Mouse (Mus musculus): ENCODE results near the gene Pak1ip1. TPM values are rescaled to one million over a fixed set of nuclear protein-coding genes. Genes with fewer than 3 reads are reported as not detected.

The Pak1ip1 gene
- polyA plus RNA-seq (2015; fragmentation: Nextera tagmentation; extraction: Ambion mirVana): 52.0 and 53.4 TPM in 2 replicates

DNA sequence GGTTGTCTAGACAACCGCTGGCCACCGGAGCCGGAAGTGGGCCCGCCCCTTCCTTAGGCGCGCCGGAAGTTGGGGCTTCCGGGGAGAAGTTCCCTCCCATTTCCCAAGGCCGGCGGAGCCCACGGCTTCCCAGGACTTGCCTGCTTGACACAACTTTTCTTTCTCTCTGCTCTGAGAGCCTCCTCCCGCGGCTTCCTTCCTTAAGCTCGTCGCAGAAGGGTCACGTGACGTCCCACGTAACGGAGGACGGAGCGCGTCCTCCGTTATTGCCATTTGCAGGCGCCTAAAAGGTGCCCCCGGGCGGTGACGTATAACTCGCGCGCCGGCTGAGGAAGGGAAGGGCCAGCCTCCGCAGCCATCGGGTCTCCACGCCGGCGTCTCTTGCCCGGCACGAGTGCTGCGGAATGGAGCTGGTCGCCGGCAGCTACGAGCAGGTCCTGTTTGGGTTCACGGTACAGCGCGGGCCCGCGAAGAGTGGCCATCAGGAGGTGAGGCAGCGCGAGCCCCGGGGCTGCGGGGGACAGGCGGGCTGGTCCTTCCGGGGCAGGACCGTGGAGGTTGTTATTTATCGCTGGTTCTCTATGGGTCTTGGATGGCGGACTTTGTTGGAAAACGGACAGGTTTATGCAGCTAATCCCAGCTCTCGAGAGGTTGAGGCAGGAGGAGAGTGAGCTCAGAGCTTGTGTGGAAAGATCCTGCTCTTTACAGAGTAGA lies at the start of gene Pak1ip1:
Pak1ip1 (plus strand) TSS at position 98 of the 714 bp plus-strand sequence.
- Histone ChIP-seq H3K9ac (ENCODE audit: low read length) (peak within 1 kb of the TSS; percentile 94), H3K36me3 (ENCODE audit: control insufficient read depth, insufficient read depth) (peaks cover 11% of the 10 kb centered on the region), H3K27ac (ENCODE audit: low read length) (peak within 1 kb of the TSS; percentile 95), H3K4me1 (ENCODE audit: control insufficient read depth, insufficient read depth, low read length) (peaks cover 11% of the 10 kb centered on the region), H3K27me3 (ENCODE audit: control insufficient read depth, insufficient read depth, low read length) (no peaks in the 10 kb centered on the region), H3K4me3 (ENCODE audit: low read length) (peak within 1 kb of the TSS; percentile 100), H3K9me3 (replicated peaks; ENCODE audit: control insufficient read depth, low read length) (no peaks in the 10 kb centered on the region), H3K4me2 (ENCODE audit: low read depth, low read length) (peak within 1 kb of the TSS; percentile 80)
- ATAC-seq (replicated peaks; ENCODE audit: extremely low read depth, insufficient read depth, low FRiP score): peak; percentile 95
- under 1% methylated on average over 58 of the region's 58 CpGs for WGBS

DNA sequence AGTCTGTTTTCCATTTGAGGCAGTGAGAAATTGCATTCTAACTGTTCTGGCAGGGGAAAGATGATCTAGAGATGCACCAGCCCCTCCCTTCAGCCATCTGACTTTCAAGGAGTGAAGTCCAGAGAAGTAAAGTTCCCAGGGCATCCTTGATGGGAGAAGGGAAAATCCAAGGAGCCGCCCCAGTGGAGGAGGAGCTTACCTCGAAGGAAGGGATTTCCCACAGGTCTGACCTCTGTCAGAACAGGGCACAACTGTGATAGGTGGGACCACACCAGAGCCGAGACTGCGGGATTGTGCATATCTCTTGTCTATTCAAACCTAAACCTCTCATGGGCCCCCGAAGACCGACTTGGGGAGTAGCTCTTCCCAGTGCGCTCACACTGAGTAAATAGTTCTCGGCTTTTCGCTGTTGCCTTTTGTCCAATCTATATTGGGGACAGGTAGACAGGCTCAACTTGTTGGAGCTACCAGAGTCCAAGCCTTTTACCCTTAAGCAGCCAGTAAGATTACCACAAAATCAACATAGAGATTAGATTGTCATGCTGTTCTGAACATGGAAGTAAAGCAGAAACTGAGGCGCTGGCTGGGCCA lies 49.3 kb upstream of the Pak1ip1 start:
- H3K27me3 ChIP-seq (ENCODE audit: control insufficient read depth, insufficient read depth, low read length): no peaks in the 10 kb centered on the region
- 72% methylated on average over 10 of the region's 10 CpGs for WGBS
- H3K9me3 ChIP-seq (replicated peaks; ENCODE audit: control insufficient read depth, low read length): no peaks in the 10 kb centered on the region
- H3K27ac ChIP-seq (ENCODE audit: low read length): no peak overlapping the region
- no peaks in the 10 kb centered on the region for H3K36me3 ChIP-seq (ENCODE audit: control insufficient read depth, insufficient read depth)
- ATAC-seq (replicated peaks; ENCODE audit: extremely low read depth, insufficient read depth, low FRiP score): no peak
- H3K4me1 ChIP-seq (ENCODE audit: control insufficient read depth, insufficient read depth, low read length): peaks cover 17% of the 10 kb centered on the region
- no peak overlapping the region for H3K4me2 ChIP-seq (ENCODE audit: low read depth, low read length)
- no peak overlapping the region for H3K4me3 ChIP-seq (ENCODE audit: low read length)
- H3K9ac ChIP-seq (ENCODE audit: low read length): no peak overlapping the region

DNA sequence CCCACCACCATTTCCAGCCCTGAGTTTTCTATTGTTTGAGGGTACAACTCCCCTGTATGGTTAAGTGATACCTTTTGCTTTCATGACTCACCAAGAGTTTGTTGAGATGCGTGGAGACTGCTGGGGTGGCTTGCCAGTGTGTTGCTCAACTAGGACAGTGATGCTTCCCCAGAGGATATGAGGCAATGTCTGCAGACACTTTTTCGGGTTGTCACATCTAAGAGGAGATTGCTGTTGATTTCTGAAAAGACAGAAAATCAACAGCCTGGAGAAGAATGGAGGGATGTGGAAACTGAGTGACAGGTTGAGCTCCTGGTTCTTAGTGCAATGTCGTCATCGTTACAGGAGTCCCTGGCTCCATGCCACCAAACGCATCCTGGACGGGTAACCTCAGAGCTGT lies 47.6 kb upstream of the Pak1ip1 start:
- no peaks in the 10 kb centered on the region for H3K36me3 ChIP-seq (ENCODE audit: control insufficient read depth, insufficient read depth)

DNA sequence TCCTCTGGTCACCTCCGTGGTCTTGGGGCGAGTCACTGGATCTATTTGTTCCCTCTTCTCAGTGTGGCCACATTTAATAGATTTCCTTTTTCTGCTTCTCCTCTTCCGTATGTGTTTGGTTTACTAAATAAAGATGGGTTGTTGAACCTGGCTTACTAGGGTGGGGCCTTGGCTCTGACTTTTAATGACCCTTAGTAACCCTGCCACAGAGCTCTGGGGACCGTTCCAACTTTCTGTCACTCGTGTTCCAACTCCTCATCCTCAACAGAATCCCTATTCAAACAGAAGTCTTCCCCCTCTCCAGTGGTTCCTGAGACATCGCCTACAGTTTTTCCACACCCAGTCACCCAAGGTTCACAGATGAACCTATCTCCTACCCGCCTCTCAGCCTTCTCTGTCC lies 45.0 kb upstream of the Pak1ip1 start:
- no peak overlapping the region for H3K4me3 ChIP-seq (ENCODE audit: low read length)
- no peak; the same call in 1 of the 2 replicates for ATAC-seq (replicated peaks; ENCODE audit: extremely low read depth, insufficient read depth, low FRiP score)
- no peak overlapping the region for H3K27ac ChIP-seq (ENCODE audit: low read length)
- no peaks in the 10 kb centered on the region for H3K27me3 ChIP-seq (ENCODE audit: control insufficient read depth, insufficient read depth, low read length)
- H3K9ac ChIP-seq (ENCODE audit: low read length): no peak overlapping the region
- WGBS: 58% methylated on average over 7 of the region's 7 CpGs
- H3K4me2 ChIP-seq (ENCODE audit: low read depth, low read length): no peak overlapping the region
- no peaks in the 10 kb centered on the region for H3K36me3 ChIP-seq (ENCODE audit: control insufficient read depth, insufficient read depth)
- no peaks in the 10 kb centered on the region for H3K9me3 ChIP-seq (replicated peaks; ENCODE audit: control insufficient read depth, low read length)
- peaks cover 7% of the 10 kb centered on the region; the same call in 1 of the 2 replicates for H3K4me1 ChIP-seq (ENCODE audit: control insufficient read depth, insufficient read depth, low read length)

More for the DNA sequence above, 47.6 kb upstream of the Pak1ip1 start:
- no peak overlapping the region for H3K27ac ChIP-seq (ENCODE audit: low read length)
- no peak for ATAC-seq (replicated peaks; ENCODE audit: extremely low read depth, insufficient read depth, low FRiP score)
- 41% methylated on average over 6 of the region's 6 CpGs for WGBS
- H3K4me3 ChIP-seq (ENCODE audit: low read length): no peak overlapping the region
- H3K9me3 ChIP-seq (replicated peaks; ENCODE audit: control insufficient read depth, low read length): no peaks in the 10 kb centered on the region
- peaks cover 7% of the 10 kb centered on the region for H3K4me1 ChIP-seq (ENCODE audit: control insufficient read depth, insufficient read depth, low read length)
- no peak overlapping the region for H3K4me2 ChIP-seq (ENCODE audit: low read depth, low read length)
- no peaks in the 10 kb centered on the region for H3K27me3 ChIP-seq (ENCODE audit: control insufficient read depth, insufficient read depth, low read length)
- H3K9ac ChIP-seq (ENCODE audit: low read length): no peak overlapping the region

- no peak for ATAC-seq (replicated peaks; ENCODE audit: extremely low read depth, insufficient read depth, low FRiP score)
- Histone ChIP-seq H3K9ac (ENCODE audit: low read length) (no peak overlapping the region), H3K4me3 (ENCODE audit: low read length) (no peak overlapping the region), H3K27ac (ENCODE audit: low read length) (no peak overlapping the region), H3K27me3 (ENCODE audit: control insufficient read depth, insufficient read depth, low read length) (no peaks in the 10 kb centered on the region), H3K4me2 (ENCODE audit: low read depth, low read length) (no peak overlapping the region), H3K4me1 (ENCODE audit: control insufficient read depth, insufficient read depth, low read length) (no peaks in the 10 kb centered on the region), H3K9me3 (replicated peaks; ENCODE audit: control insufficient read depth, low read length) (no peaks in the 10 kb centered on the region), H3K36me3 (ENCODE audit: control insufficient read depth, insufficient read depth) (no peaks in the 10 kb centered on the region)
- 90% methylated on average over 10 of the region's 10 CpGs for WGBS
Observed at GRCm38 (mm10) chr13:40967609-40968008, 33.2 kb upstream of the Pak1ip1 start.

GRCm38 (mm10) chr13:40968564-40968963 lies 32.3 kb upstream of the Pak1ip1 start:
- H3K27ac ChIP-seq (ENCODE audit: low read length): no peak overlapping the region
- H3K4me1 ChIP-seq (ENCODE audit: control insufficient read depth, insufficient read depth, low read length): no peaks in the 10 kb centered on the region
- H3K4me3 ChIP-seq (ENCODE audit: low read length): no peak overlapping the region
- no peaks in the 10 kb centered on the region for H3K36me3 ChIP-seq (ENCODE audit: control insufficient read depth, insufficient read depth)
- no peak overlapping the region for H3K4me2 ChIP-seq (ENCODE audit: low read depth, low read length)
- no peaks in the 10 kb centered on the region for H3K9me3 ChIP-seq (replicated peaks; ENCODE audit: control insufficient read depth, low read length)
- no peaks in the 10 kb centered on the region for H3K27me3 ChIP-seq (ENCODE audit: control insufficient read depth, insufficient read depth, low read length)
- no peak for ATAC-seq (replicated peaks; ENCODE audit: extremely low read depth, insufficient read depth, low FRiP score)
- 54% methylated on average over 5 of the region's 5 CpGs for WGBS
- no peak overlapping the region for H3K9ac ChIP-seq (ENCODE audit: low read length)

DNA sequence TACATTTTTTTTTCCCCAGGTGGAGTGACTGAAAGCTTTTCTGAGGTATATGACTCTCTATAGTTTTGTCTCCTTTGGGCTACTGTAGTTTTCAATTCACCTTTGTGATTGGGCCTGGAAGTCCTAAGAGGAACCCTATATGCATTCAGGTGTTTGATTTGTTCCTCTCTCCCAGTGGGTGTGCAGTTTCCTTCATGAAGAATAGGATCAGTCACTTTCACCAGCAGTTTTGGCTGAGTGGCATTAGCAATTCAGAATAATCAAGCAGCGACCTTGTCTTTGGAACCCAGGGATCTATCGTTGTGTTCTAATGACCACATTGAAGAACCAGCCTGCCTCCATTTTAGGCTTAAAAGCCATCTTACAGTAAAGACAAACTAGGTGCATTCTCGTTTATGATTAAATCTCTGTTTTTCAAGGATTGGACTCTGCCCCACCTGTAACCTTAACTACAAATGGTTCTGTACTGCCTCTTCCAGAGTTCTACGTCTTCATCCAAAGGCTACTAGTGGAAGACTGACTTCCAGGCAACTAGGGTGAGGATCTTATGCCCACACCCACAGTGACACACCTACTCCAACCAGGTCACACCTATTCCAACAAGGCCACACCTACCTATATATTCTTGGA lies 30.9 kb upstream of the Pak1ip1 start:
- no peak overlapping the region for H3K27ac ChIP-seq (ENCODE audit: low read length)
- no peaks in the 10 kb centered on the region for H3K27me3 ChIP-seq (ENCODE audit: control insufficient read depth, insufficient read depth, low read length)
- no peak overlapping the region for H3K9ac ChIP-seq (ENCODE audit: low read length)
- no peak for ATAC-seq (replicated peaks; ENCODE audit: extremely low read depth, insufficient read depth, low FRiP score)
- H3K9me3 ChIP-seq (replicated peaks; ENCODE audit: control insufficient read depth, low read length): no peaks in the 10 kb centered on the region
- H3K4me1 ChIP-seq (ENCODE audit: control insufficient read depth, insufficient read depth, low read length): no peaks in the 10 kb centered on the region
- no peak overlapping the region for H3K4me2 ChIP-seq (ENCODE audit: low read depth, low read length)
- 87% methylated on average over 4 of the region's 4 CpGs for WGBS
- H3K36me3 ChIP-seq (ENCODE audit: control insufficient read depth, insufficient read depth): no peaks in the 10 kb centered on the region
- no peak overlapping the region for H3K4me3 ChIP-seq (ENCODE audit: low read length)

GRCm38 (mm10) chr13:40971261-40971660 lies 29.6 kb upstream of the Pak1ip1 start:
- 78% methylated on average over 5 of the region's 5 CpGs for WGBS
- no peaks in the 10 kb centered on the region for H3K27me3 ChIP-seq (ENCODE audit: control insufficient read depth, insufficient read depth, low read length)
- H3K4me2 ChIP-seq (ENCODE audit: low read depth, low read length): no peak overlapping the region
- H3K4me3 ChIP-seq (ENCODE audit: low read length): no peak overlapping the region
- no peak for ATAC-seq (replicated peaks; ENCODE audit: extremely low read depth, insufficient read depth, low FRiP score)
- H3K4me1 ChIP-seq (ENCODE audit: control insufficient read depth, insufficient read depth, low read length): no peaks in the 10 kb centered on the region
- no peaks in the 10 kb centered on the region for H3K9me3 ChIP-seq (replicated peaks; ENCODE audit: control insufficient read depth, low read length)
- H3K27ac ChIP-seq (ENCODE audit: low read length): no peak overlapping the region
- H3K9ac ChIP-seq (ENCODE audit: low read length): no peak overlapping the region
- no peaks in the 10 kb centered on the region for H3K36me3 ChIP-seq (ENCODE audit: control insufficient read depth, insufficient read depth)

DNA sequence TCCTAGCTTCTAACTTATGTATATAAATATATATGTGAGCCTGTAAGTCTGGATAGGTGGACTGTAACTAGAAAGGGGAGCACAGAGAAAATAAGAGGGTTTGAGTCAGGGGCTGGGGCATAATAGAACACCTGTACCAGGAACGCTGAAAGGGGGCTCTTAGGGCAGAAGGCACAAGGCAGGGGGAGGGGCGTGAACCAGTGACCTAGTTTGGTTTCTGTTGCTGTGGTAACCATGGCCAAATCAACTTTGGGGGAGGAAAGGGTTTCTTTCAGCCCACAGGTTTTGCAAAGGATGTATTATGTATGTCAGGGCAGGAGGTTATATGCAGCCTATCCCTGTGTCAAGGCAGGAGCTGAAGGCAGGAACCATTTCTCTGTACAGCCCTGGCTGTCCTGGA lies 29.0 kb upstream of the Pak1ip1 start:
- WGBS: 76% methylated on average over 2 of the region's 2 CpGs

More for the DNA sequence above, 29.0 kb upstream of the Pak1ip1 start:
- no peak overlapping the region for H3K9ac ChIP-seq (ENCODE audit: low read length)
- H3K4me3 ChIP-seq (ENCODE audit: low read length): no peak overlapping the region
- H3K27me3 ChIP-seq (ENCODE audit: control insufficient read depth, insufficient read depth, low read length): no peaks in the 10 kb centered on the region
- H3K27ac ChIP-seq (ENCODE audit: low read length): no peak overlapping the region
- H3K36me3 ChIP-seq (ENCODE audit: control insufficient read depth, insufficient read depth): no peaks in the 10 kb centered on the region
- ATAC-seq (replicated peaks; ENCODE audit: extremely low read depth, insufficient read depth, low FRiP score): no peak
- H3K4me2 ChIP-seq (ENCODE audit: low read depth, low read length): no peak overlapping the region
- no peaks in the 10 kb centered on the region for H3K4me1 ChIP-seq (ENCODE audit: control insufficient read depth, insufficient read depth, low read length)
- no peaks in the 10 kb centered on the region for H3K9me3 ChIP-seq (replicated peaks; ENCODE audit: control insufficient read depth, low read length)

All from heart, embryonic 16.5 days (tissue).